Mouse (Mus musculus) spleen, adult 2 months (tissue): ENCODE data around the gene Ppp1r14a. TPM values are rescaled to one million over a fixed set of nuclear protein-coding genes. Genes with fewer than 3 reads are reported as not detected.
A peak's percentile ranks its signal among the peaks of the same experiment; 100 is the strongest.

Source experiments
- DNase-seq, 2 experiments: peaks; one replicate each; pipeline versions ENCODE4 v3.0.0 to v3.0.0-alpha.2; 2012 to 2021; ENCODE audit warnings: low spot score in 2 of 2, low read depth in 1 of 2
- H3K27ac ChIP-seq: fragments of 200-500 bp; 2 replicates; pipeline ENCODE4 v1.5.1; 2012; ENCODE audit warnings: low read length, inconsistent platforms; ENCODE audit not compliant: insufficient read depth
- H3K27me3 ChIP-seq: fragments of 200-500 bp; 2 replicates; pipeline ENCODE4 v1.6.1; 2012; ENCODE audit warnings: mild to moderate bottlenecking, moderate library complexity, low read length, inconsistent platforms; ENCODE audit not compliant: control insufficient read depth, insufficient read depth
- H3K36me3 ChIP-seq: fragments of 200-500 bp; 2 replicates; pipeline ENCODE4 v1.6.1; 2012; ENCODE audit warnings: mild to moderate bottlenecking, low read length, inconsistent platforms; ENCODE audit not compliant: control insufficient read depth, insufficient read depth
- H3K4me1 ChIP-seq: fragments of 200-500 bp; 2 replicates; pipeline ENCODE4 v1.6.1; 2011; ENCODE audit warnings: inconsistent platforms; ENCODE audit not compliant: control insufficient read depth, insufficient read depth, insufficient read length
- H3K4me3 ChIP-seq: fragments of 200-500 bp; 2 replicates; pipeline ENCODE4 v1.5.1; 2011; ENCODE audit warnings: mild to moderate bottlenecking, inconsistent platforms; ENCODE audit not compliant: insufficient read depth, insufficient read length; ENCODE audit errors: extremely low read depth
- CTCF ChIP-seq: fragments of 200-500 bp; IDR thresholded peaks from 2 replicates; pipeline ENCODE4 v1.5.1; 2011; ENCODE audit warnings: mild to moderate bottlenecking, inconsistent platforms; ENCODE audit not compliant: insufficient read depth, insufficient read length, insufficient replicate concordance; ENCODE audit errors: extremely low read depth
- POLR2A ChIP-seq: fragments of 200-500 bp; IDR thresholded peaks from 2 replicates; pipeline ENCODE4 v1.6.1; 2011; ENCODE audit warnings: low read depth, low read length, inconsistent platforms
- WGBS: fragments of 180-500 bp; shearing (Covaris S2); methylation state at CpG from one replicate; pipeline ENCODE4 v1.1.7; 2018; 5-methylcytosine and 5-hydroxymethylcytosine counted together
- polyA plus RNA-seq: library from polyadenylated mRNA; depleted of rRNA; stranded (reverse); fragments of >200 nt; gene quantifications from 2 replicates; pipeline ENCODE4 v1.2.3, GENCODE M21; 2012

Gene Ppp1r14a
- polyA plus RNA-seq, 1 experiment = 27.3 TPM

GRCm38 (mm10) chr7:29248261-29248841 is 40.8 kb upstream of the Ppp1r14a start, which contains the start of gene 2200002D01Rik:
2200002D01Rik (minus strand) TSS chr7:29248466.
- TF ChIP-seq CTCF (0 out of 2 replicates have a peak, but pooled peaks have one; percentile 8), POLR2A (no peak)
- H3K4me3 ChIP-seq = peak within 1 kb of the TSS; percentile 48
- no peak within 1 kb of the TSS for H3K27ac ChIP-seq
- 0 out of 2 replicates have a peak, but pooled peaks cover 5% of the 10 kb centered on the region for H3K4me1 ChIP-seq
- no peaks in the 10 kb centered on the region for H3K27me3 ChIP-seq
- 45% methylated on average over 20 of the region's 20 CpGs for WGBS
- H3K36me3 ChIP-seq = peaks cover 2% of the 10 kb centered on the region; the same call in 1 of the 2 replicates
- DNase-seq = peak in 1 of 2 experiments; percentile 15

GRCm38 (mm10) chr7:29251166-29251565 is 37.9 kb upstream of the Ppp1r14a start:
- Histone ChIP-seq H3K4me3 (no peak overlapping the region), H3K27me3 (no peaks in the 10 kb centered on the region), H3K27ac (no peak overlapping the region), H3K4me1 (0 out of 2 replicates have a peak, but pooled peaks cover 5% of the 10 kb centered on the region), H3K36me3 (no peaks in the 10 kb centered on the region)
- no peak for TF ChIP-seq CTCF
- TF ChIP-seq POLR2A = no peak
- 67% methylated on average over 3 of the region's 3 CpGs for WGBS
- no peak for DNase-seq

DNA sequence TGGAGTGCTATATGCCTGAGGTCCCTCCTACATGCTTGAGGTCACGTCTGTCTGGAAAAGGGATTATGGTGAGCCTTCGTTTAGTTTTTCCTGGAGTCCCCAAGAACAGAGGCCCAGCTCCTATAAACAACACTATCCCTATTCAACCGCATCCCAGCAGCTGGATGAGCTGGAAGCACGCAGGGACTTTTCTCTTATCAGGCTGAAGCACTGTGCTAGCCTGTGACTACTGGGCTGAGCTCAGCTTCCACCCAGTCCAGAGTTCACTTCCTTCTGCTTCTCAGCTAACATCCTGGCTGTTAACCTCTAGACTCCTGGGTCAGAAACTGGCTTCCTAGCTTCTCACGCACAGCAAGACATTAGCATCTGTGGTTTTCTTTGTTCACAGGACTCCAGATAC is 35.3 kb upstream of the Ppp1r14a start:
- no peak for TF ChIP-seq CTCF
- TF ChIP-seq POLR2A = no peak
- H3K36me3 ChIP-seq = peaks cover 4% of the 10 kb centered on the region; the same call in 1 of the 2 replicates
- no peaks in the 10 kb centered on the region for H3K4me1 ChIP-seq
- no peak overlapping the region for H3K27ac ChIP-seq
- DNase-seq = no peak
- 53% methylated on average over 5 of the region's 5 CpGs for WGBS
- H3K27me3 ChIP-seq = no peaks in the 10 kb centered on the region
- H3K4me3 ChIP-seq = no peak overlapping the region

DNA sequence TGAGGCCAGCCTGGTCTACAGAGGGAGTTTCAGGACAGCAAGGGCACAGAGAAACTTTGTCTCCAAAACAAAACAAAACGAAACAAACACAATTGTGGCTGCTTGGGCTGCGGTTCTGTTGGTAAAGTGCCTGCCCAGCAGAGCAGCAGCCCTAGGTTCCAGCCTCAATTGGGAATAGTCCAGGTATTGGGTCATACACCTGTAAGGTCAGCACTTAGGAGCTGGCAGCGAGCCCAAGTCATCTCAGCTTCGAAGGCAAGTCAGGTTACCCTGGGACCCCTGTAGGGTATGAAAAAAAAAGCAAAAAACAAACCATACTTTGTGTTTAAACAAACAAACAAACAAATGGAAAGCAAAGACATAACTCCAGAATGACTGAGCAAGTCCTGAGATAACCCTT is 33.2 kb upstream of the Ppp1r14a start:
- H3K36me3 ChIP-seq = peaks cover 4% of the 10 kb centered on the region; the same call in 1 of the 2 replicates
- no peaks in the 10 kb centered on the region for H3K4me1 ChIP-seq
- no peak for DNase-seq
- H3K27ac ChIP-seq = no peak overlapping the region
- no peak overlapping the region for H3K4me3 ChIP-seq
- H3K27me3 ChIP-seq = no peaks in the 10 kb centered on the region
- WGBS = 90% methylated on average over 4 of the region's 4 CpGs
- TF ChIP-seq CTCF = no peak
- TF ChIP-seq POLR2A = no peak

DNA sequence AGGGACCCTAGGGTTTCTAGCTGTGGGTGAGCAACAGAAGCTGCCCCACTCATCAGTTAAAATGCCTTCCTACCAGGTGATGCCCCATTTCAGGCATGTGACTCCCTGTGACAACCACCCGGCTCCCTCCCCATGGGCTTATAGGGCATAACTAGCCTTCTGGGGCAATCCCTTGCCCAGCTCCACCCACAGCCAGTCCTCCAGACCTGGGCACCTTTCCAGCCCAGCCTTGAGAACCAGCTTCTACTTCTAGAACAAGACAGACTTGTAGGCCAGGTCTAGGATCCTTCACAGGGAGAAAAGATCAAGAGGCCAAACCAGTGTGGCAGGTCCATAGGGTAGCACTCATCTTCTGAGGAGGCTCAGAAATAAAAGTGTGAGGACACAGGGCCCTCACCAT is 31.7 kb upstream of the Ppp1r14a start:
- H3K27ac ChIP-seq = no peak overlapping the region
- 78% methylated on average over 1 of the region's 1 CpGs for WGBS
- no peak overlapping the region for H3K4me3 ChIP-seq
- DNase-seq = no peak
- H3K27me3 ChIP-seq = no peaks in the 10 kb centered on the region
- no peaks in the 10 kb centered on the region for H3K4me1 ChIP-seq
- peaks cover 4% of the 10 kb centered on the region; the same call in 1 of the 2 replicates for H3K36me3 ChIP-seq
- TF ChIP-seq CTCF = no peak
- no peak for TF ChIP-seq POLR2A

DNA sequence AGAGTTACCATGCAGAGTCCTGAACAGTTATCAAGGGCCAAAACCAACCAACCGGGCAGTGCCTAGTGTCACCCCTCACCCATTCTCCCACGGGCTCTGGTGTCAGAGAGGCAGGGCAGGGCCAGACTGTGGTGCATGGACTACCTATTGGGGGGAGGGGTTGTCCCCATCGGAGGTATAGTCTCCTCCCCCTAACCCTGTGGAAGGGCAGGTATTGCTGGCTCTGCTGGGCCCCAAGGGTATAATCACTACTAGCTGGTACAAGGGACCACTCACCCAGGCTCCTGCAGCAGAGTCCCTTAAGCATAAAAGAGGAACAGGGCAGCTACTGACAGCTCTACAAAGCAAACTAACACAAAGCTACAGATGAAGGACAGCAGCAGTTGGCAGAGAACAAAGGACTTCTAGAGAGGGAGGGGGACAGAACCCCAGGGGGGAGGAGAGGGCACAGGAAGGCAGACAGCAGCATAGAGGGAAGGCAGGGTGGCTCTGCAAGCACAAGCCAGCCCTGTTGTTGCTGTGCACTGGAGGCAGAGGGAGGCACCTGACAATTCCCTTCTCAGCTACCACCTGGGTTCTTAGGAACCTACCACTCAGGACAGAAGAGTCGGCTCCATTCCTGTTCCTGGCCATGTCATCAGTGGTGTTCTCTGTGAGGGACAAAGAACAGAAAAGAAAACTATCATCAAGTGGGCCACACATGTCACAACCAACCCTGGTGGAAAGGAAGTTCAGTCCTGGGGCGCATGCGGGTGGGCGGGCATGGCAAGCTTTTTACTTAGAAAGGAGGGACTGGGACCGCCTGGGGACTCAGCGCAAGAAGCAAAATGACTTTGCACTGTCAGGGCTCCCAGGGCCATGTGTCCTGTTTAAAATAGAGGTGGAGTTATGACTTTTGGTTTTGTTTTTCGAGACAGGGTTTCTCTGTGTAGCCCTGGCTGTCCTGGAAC is 29.1 kb upstream of the Ppp1r14a start:
- Histone ChIP-seq H3K4me3 (no peak overlapping the region), H3K27me3 (no peaks in the 10 kb centered on the region), H3K36me3 (peaks cover 4% of the 10 kb centered on the region; the same call in 1 of the 2 replicates), H3K4me1 (no peaks in the 10 kb centered on the region), H3K27ac (no peak overlapping the region)
- TF ChIP-seq POLR2A = no peak
- no peak for TF ChIP-seq CTCF
- 76% methylated on average over 10 of the region's 10 CpGs for WGBS
- no peak for DNase-seq
